ENCODE assay signal across 8 mouse cellular contexts in the genomic region with DNA sequence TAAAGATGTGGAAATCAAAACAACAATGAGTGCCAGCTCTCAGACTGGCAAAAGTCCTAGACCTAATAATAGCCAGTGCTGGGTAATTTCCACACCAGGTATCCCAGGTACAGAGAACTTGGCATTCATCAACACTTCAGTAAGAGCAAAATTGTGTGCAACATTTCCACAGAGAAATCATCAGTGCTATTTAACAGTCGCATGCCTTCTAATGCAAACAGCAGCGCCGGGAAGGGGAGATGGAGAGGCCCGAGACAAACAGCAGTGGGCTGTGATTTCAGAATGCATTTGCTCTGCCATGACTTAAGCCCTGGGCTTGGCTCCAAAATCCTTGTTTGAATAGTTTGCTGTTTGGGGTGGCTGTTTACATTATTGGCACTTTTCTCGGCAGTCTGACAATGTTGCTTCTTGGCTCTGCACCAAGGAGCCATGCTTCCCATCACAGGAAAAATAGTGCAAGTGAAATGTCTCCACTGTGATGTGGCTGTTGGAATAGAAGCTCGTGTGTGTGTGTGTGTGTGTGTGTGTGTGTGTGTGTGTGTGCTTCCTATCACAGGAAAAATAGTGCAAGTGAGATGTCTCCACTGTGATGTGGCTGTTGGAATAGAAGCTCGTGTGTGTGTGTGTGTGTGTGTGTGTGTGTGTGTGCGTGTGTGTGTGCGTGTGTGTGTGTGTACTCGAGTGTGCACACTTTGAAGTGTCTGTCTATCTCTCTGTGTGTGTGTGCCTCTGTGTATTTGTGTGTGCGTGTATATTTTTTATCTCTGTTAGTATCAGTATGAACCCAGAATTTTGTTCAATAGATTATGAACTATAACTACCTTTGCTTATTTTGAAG.
DNase-seq lines count a peak whose midpoint lies in the region; ATAC-seq lines count a peak whose summit lies in the region.

No protein-coding gene starts in this region.

- intact Hi-C loops in heart, postnatal 14 days (cut with DNase I), result no loop called here

- peak; percentile 78 for ATAC-seq in cerebellum, adult (ENCODE audit: insufficient number of reproducible peaks, low FRiP score, low TSS enrichment)
- no peak for ATAC-seq in megakaryocyte progenitor cell, adult 5-6 weeks (replicated peaks; ENCODE audit: poor library complexity)

- DNase-seq in heart, postnatal 14 days, result peak; percentile 21 to 23
- DNase-seq in heart, adult 8-10 months (ENCODE audit: low spot score), result no peak
- peak; percentile 7 to 10 for DNase-seq in frontal cortex, postnatal 14 days (ENCODE audit: low spot score in 2 of 2)
- peak; percentile 25 for DNase-seq in left cerebral cortex, adult 11 months (ENCODE audit: low spot score)
- DNase-seq in ovary, postnatal 14 days (ENCODE audit: low spot score), result peak; percentile 28
- DNase-seq in c-Kit-positive CD71-positive TER-119-positive erythroid progenitor cells, embryonic 14.5 days (ENCODE audit: low spot score), result no peak

Comparison
In these comparisons a context has a peak if more than half of its experiments do, and no peak if none do; other contexts are left out.
1. DNase-seq: peak in heart, postnatal 14 days (2 of 2), frontal cortex, postnatal 14 days (2 of 2), left cerebral cortex, adult 11 months (single experiment) and ovary, postnatal 14 days (single experiment); none in heart, adult 8-10 months (single experiment) and c-Kit-positive CD71-positive TER-119-positive erythroid progenitor cells, embryonic 14.5 days (single experiment).